Mouse (Mus musculus): ENCODE measurements around the gene Tnip1. TPM values are rescaled to one million over a fixed set of nuclear protein-coding genes. Genes with fewer than 3 reads are reported as not detected.
A peak's percentile ranks its signal among the peaks of the same experiment; 100 is the strongest.

The Tnip1 gene
- polyA plus RNA-seq, 1 experiment from 2014 or later, result 20.3 TPM

DNA sequence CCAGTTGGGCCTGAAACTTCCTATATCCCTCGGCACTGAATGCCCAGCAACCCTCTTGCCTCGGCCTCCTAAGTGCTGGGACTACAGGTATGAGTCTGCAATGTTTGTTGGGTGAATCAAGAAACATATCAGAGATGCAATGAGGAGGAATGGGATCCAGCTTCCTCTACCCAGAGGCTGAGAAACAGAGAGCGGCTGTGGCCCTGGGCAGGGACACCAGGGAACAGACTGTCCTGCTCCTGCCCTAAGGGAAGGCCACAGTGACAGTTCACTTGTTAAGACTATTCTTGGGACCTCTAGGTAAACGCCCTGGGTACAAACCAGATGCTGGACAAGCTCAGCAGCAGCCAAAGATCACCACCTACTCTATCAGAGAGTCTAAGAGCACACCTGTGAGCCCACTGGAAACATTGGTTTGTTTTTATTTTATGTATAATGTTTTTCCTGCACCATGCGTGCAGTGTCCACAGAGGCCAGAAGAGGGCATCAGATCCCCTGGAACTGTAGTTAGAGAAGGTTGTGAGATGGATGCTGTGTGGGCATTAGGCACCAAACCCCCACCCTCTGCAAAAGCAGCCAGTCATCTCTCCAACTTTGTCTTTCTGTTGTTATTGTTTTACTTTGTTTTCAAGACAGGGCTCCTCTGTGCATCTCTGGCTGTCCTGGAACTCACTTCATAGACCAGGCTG is 31.2 kb downstream of the Tnip1 start:
- no peaks in the 10 kb centered on the region for H3K27me3 ChIP-seq
- H3K27ac ChIP-seq, result no peak overlapping the region
- H3K9me3 ChIP-seq (replicated peaks), result no peaks in the 10 kb centered on the region
- peaks cover 60% of the 10 kb centered on the region for H3K36me3 ChIP-seq
- 62% methylated on average over 5 of the region's 5 CpGs for WGBS
- H3K4me3 ChIP-seq, result no peak overlapping the region
- H3K4me1 ChIP-seq (replicated peaks), result peaks cover 22% of the 10 kb centered on the region
- no peak overlapping the region for H3K9ac ChIP-seq
- ATAC-seq (replicated peaks; ENCODE audit: insufficient number of reproducible peaks, insufficient read depth, low FRiP score, low read depth), result no peak
- no peak overlapping the region for H3K4me2 ChIP-seq

DNA sequence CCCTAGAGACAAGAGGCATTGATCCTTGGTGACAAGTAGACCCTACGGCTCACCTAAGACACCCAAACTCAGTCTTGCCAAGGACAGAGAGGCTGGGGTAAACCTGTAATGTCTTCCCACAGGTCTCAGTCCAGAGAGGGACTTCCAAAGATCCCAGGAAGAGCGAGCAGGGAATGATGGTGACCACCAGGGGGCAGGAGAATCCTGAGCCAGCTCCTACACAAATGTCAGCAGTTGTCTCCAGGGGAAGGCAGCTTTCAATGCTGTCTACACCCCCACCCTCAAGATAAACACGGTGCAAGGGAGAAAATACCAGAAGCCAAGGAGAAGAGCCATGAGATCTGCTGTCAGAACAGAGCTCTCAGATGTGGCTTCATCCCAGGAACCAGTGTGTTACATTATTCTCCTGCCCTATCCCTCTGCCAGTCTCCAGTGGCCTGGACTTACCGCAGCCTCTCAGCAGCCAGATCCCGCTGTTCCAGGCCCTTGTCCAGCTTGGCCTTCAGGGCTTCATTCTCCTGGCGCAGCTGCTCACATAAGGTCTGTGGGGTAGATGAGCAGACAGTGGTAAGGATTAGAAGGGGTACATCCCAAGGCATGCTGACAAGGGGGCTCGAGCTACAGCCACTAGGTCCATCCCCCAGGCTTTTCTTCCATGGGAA is 32.3 kb downstream of the Tnip1 start:
- 62% methylated on average over 7 of the region's 7 CpGs for WGBS
- H3K36me3 ChIP-seq, result peaks cover 69% of the 10 kb centered on the region
- no peak overlapping the region for H3K9ac ChIP-seq
- H3K4me2 ChIP-seq, result no peak overlapping the region
- H3K9me3 ChIP-seq (replicated peaks), result no peaks in the 10 kb centered on the region
- no peaks in the 10 kb centered on the region for H3K27me3 ChIP-seq
- H3K4me1 ChIP-seq (replicated peaks), result peaks cover 11% of the 10 kb centered on the region
- no peak for ATAC-seq (replicated peaks; ENCODE audit: insufficient number of reproducible peaks, insufficient read depth, low FRiP score, low read depth)
- no peak overlapping the region for H3K27ac ChIP-seq
- H3K4me3 ChIP-seq, result no peak overlapping the region

DNA sequence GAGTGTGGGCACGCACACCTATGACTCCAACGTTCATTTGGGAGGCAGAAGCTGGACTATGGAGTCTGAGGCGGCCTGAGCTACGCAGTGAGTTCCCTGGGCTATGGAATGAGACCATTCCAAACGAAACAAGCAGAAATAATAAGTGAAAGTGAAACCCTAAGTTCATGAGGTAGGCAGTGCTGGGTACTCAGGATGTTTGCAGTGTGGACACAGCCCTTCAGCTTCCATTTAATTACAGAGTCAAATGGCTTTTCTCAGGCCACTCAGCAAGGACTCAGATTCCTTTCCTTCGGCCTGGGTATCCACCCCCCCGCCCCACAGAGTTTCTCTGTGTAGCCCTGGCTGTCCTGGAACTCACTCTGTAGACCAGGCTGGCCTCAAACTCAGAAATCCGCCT is 33.0 kb downstream of the Tnip1 start:
- WGBS, result 80% methylated on average over 8 of the region's 8 CpGs

DNA sequence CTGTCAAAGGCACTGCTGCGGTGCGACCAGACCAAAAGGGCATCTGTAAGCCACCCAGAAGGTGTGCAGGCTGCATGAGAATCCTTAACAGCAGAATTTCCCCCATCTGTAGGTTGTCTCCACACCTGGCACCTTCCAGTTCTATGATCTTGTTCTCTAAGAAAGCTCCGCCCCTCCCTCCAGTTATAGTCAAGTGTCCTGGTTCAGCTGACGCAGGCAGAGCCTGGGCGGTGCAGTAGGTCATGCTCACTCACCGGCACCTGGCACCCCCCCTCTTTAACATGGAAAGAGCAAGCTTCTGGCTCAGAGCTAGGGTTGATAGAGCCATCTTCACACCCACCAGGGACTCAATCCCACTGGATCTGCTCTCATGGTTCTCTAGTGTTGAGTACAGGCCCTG is 33.4 kb downstream of the Tnip1 start:
- WGBS, result 81% methylated on average over 6 of the region's 6 CpGs
- Histone ChIP-seq H3K9me3 (replicated peaks) (no peaks in the 10 kb centered on the region), H3K27me3 (no peaks in the 10 kb centered on the region), H3K27ac (no peak overlapping the region), H3K4me3 (no peak overlapping the region), H3K9ac (no peak overlapping the region), H3K4me2 (no peak overlapping the region), H3K36me3 (peaks cover 71% of the 10 kb centered on the region), H3K4me1 (replicated peaks) (peaks cover 8% of the 10 kb centered on the region)
- ATAC-seq (replicated peaks; ENCODE audit: insufficient number of reproducible peaks, insufficient read depth, low FRiP score, low read depth), result no peak

More for the DNA sequence above, 33.0 kb downstream of the Tnip1 start:
- Histone ChIP-seq H3K9me3 (replicated peaks) (no peaks in the 10 kb centered on the region), H3K4me2 (no peak overlapping the region), H3K4me1 (replicated peaks) (peaks cover 8% of the 10 kb centered on the region), H3K36me3 (peaks cover 68% of the 10 kb centered on the region), H3K4me3 (no peak overlapping the region), H3K27me3 (no peaks in the 10 kb centered on the region), H3K27ac (no peak overlapping the region), H3K9ac (no peak overlapping the region)
- ATAC-seq (replicated peaks; ENCODE audit: insufficient number of reproducible peaks, insufficient read depth, low FRiP score, low read depth), result no peak

GRCm38 (mm10) chr11:54928886-54929285 is 33.8 kb downstream of the Tnip1 start:
- ATAC-seq (replicated peaks; ENCODE audit: insufficient number of reproducible peaks, insufficient read depth, low FRiP score, low read depth), result no peak
- H3K36me3 ChIP-seq, result peaks cover 72% of the 10 kb centered on the region
- H3K9ac ChIP-seq, result no peak overlapping the region
- H3K4me1 ChIP-seq (replicated peaks), result peaks cover 8% of the 10 kb centered on the region
- H3K9me3 ChIP-seq (replicated peaks), result no peaks in the 10 kb centered on the region
- no peak overlapping the region for H3K4me3 ChIP-seq
- no peak overlapping the region for H3K27ac ChIP-seq
- H3K27me3 ChIP-seq, result no peaks in the 10 kb centered on the region
- 71% methylated on average over 7 of the region's 7 CpGs for WGBS
- H3K4me2 ChIP-seq, result no peak overlapping the region

GRCm38 (mm10) chr11:54928219-54928618 is 34.5 kb downstream of the Tnip1 start:
- H3K4me1 ChIP-seq (replicated peaks), result peaks cover 8% of the 10 kb centered on the region
- no peaks in the 10 kb centered on the region for H3K9me3 ChIP-seq (replicated peaks)
- H3K9ac ChIP-seq, result no peak overlapping the region
- H3K4me2 ChIP-seq, result no peak overlapping the region
- WGBS, result 81% methylated on average over 3 of the region's 3 CpGs
- H3K27me3 ChIP-seq, result no peaks in the 10 kb centered on the region
- no peak for ATAC-seq (replicated peaks; ENCODE audit: insufficient number of reproducible peaks, insufficient read depth, low FRiP score, low read depth)
- peaks cover 72% of the 10 kb centered on the region for H3K36me3 ChIP-seq
- no peak overlapping the region for H3K4me3 ChIP-seq
- no peak overlapping the region for H3K27ac ChIP-seq

- Histone ChIP-seq H3K36me3 (peaks cover 74% of the 10 kb centered on the region), H3K27me3 (no peaks in the 10 kb centered on the region), H3K9me3 (replicated peaks) (no peaks in the 10 kb centered on the region), H3K27ac (peak overlapping the region; percentile 36; the same call in 1 of the 2 replicates), H3K4me3 (no peak overlapping the region), H3K4me2 (no peak overlapping the region), H3K4me1 (replicated peaks) (peaks cover 8% of the 10 kb centered on the region), H3K9ac (no peak overlapping the region)
- ATAC-seq (replicated peaks; ENCODE audit: insufficient number of reproducible peaks, insufficient read depth, low FRiP score, low read depth), result peak; percentile 65; the same call in 1 of the 2 replicates
- 57% methylated on average over 14 of the region's 14 CpGs for WGBS
Observed at GRCm38 (mm10) chr11:54927346-54928140, 35.2 kb downstream of the Tnip1 start.

DNA sequence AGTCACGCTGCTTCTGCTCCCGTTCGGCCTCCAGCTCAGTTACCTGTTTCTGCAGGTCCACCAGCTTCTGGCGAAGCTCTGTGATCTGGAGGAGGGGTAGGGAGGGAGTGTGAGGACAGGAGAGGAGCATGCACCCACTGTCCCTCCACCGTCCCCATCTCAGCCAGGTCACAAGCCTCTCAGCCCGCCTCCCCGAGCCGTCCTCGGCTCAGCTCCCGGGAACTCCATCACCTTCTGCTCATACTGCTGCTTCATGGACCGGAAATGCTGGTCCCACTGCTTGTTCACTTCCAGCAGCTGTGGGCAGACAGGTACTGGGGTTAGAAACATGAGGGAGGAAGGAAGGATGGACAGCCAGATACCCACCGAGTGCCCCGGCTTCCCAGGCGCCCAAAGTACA is 38.6 kb downstream of the Tnip1 start:
- H3K9me3 ChIP-seq (replicated peaks), result no peaks in the 10 kb centered on the region
- 82% methylated on average over 14 of the region's 14 CpGs for WGBS
- H3K4me2 ChIP-seq, result no peak overlapping the region
- no peak for ATAC-seq (replicated peaks; ENCODE audit: insufficient number of reproducible peaks, insufficient read depth, low FRiP score, low read depth)
- no peak overlapping the region for H3K9ac ChIP-seq
- H3K27ac ChIP-seq, result no peak overlapping the region
- H3K27me3 ChIP-seq, result no peaks in the 10 kb centered on the region
- H3K4me3 ChIP-seq, result no peak overlapping the region
- peaks cover 68% of the 10 kb centered on the region for H3K36me3 ChIP-seq
- peaks cover 25% of the 10 kb centered on the region for H3K4me1 ChIP-seq (replicated peaks)

DNA sequence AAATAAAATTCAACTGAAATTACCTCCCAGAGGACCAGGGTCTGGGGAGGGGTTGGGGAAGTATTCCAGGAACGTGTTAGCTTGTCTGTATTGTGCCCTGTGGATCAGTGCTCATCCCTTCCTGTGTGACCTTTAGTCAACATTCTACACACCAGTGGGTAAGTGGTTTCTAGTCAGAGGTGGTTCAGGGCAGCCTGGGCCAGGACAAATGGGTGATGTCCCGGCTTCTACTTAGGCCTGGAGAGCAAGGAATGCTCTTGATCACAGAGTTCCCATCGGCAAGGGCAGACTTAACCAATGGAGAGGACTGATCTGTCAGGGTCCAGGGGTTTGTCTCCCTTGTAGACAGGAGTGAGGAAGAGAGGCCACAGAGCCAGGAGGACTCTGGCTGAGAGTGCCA is 40.2 kb downstream of the Tnip1 start:
- Histone ChIP-seq H3K36me3 (peaks cover 72% of the 10 kb centered on the region), H3K27me3 (no peaks in the 10 kb centered on the region), H3K9me3 (replicated peaks) (no peaks in the 10 kb centered on the region), H3K4me3 (no peak overlapping the region), H3K4me2 (no peak overlapping the region), H3K9ac (no peak overlapping the region), H3K4me1 (replicated peaks) (peaks cover 24% of the 10 kb centered on the region), H3K27ac (no peak overlapping the region)
- ATAC-seq (replicated peaks; ENCODE audit: insufficient number of reproducible peaks, insufficient read depth, low FRiP score, low read depth), result no peak
- 89% methylated on average over 3 of the region's 3 CpGs for WGBS

DNA sequence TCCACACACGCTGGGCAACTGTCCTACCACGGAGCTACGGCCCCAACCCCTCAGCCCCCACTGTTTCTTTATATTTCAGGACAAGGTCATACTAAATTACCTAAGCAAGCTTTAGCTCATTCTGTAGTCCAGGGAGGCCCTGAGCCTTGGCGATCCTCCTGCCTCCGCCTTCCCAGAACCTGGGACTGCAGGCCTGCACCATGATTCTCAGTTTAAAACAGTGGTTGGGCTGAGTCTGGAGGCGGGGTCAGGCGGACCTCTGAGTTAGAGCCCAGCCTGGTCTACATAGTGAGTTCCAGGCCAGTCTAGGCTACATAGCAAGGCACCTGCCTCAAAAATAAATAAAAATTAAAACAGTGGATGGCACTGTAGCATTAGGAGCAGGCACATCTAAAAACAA is 40.9 kb downstream of the Tnip1 start:
- H3K36me3 ChIP-seq, result peaks cover 73% of the 10 kb centered on the region
- peaks cover 19% of the 10 kb centered on the region for H3K4me1 ChIP-seq (replicated peaks)
- peak; percentile 44 for ATAC-seq (replicated peaks; ENCODE audit: insufficient number of reproducible peaks, insufficient read depth, low FRiP score, low read depth)
- 46% methylated on average over 7 of the region's 7 CpGs for WGBS
- H3K27me3 ChIP-seq, result no peaks in the 10 kb centered on the region
- H3K4me3 ChIP-seq, result no peak overlapping the region
- H3K4me2 ChIP-seq, result no peak overlapping the region
- H3K9me3 ChIP-seq (replicated peaks), result no peaks in the 10 kb centered on the region
- peak overlapping the region; percentile 69 for H3K27ac ChIP-seq
- no peak overlapping the region for H3K9ac ChIP-seq

- 66% methylated on average over 6 of the region's 6 CpGs for WGBS
- Histone ChIP-seq H3K27me3 (no peaks in the 10 kb centered on the region), H3K36me3 (peaks cover 70% of the 10 kb centered on the region)
Observed at GRCm38 (mm10) chr11:54920973-54921580, 41.6 kb downstream of the Tnip1 start.

More at GRCm38 (mm10) chr11:54920973-54921580, 41.6 kb downstream of the Tnip1 start:
- no peak overlapping the region for H3K9ac ChIP-seq
- peaks cover 19% of the 10 kb centered on the region for H3K4me1 ChIP-seq (replicated peaks)
- H3K4me3 ChIP-seq, result no peak overlapping the region
- peak overlapping the region; percentile 69 for H3K27ac ChIP-seq
- no peak for ATAC-seq (replicated peaks; ENCODE audit: insufficient number of reproducible peaks, insufficient read depth, low FRiP score, low read depth)
- H3K9me3 ChIP-seq (replicated peaks), result no peaks in the 10 kb centered on the region
- H3K4me2 ChIP-seq, result no peak overlapping the region
